Mouse (Mus musculus): ENCODE results near the gene Anxa4.

DNA sequence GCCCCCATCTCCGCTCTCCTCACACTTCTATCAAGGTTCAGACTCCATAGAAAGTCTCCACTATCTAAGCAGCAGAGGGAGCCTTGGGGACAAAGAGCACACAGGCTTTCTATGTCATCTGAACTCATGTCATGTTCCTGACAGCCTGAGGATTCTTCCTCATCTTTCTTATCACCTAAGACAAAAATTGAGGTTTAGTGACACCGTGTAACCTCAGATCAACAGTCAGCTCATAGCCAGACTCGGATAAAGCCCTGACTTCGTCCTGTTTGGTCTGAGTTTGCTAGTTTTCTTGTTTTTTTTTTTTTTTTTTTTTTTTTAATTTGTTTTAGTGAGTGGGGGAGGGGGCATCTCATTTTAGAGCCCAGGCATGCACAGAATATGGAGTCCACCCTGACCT, 19.6 kb downstream of the Anxa4 start:
- TF ChIP-seq GATA1 (IDR thresholded peaks at IDR 0.05; ENCODE audit: borderline replicate concordance, low read length) (no peak), FLI1 (IDR thresholded peaks at IDR 0.05; ENCODE audit: low read length) (no peak)

All from megakaryocyte, embryonic 14.5 days (primary cell).